Mouse (Mus musculus): ENCODE data around the gene Gm49384. TPM values are rescaled to one million over a fixed set of nuclear protein-coding genes. Genes with fewer than 3 reads are reported as not detected.

Gm49384 gene
- total RNA-seq, 2 experiments from 2014 or later, result 2.5 to 2.8 TPM

- no peak for DNase-seq
- intact Hi-C loops (cut with DNase I), result loop anchor here (10.0 kb wide), 1 partner anchor 376 kb away; the partner anchor contains the start of gene Vcpkmt
Measured at GRCm38 (mm10) chr12:69208520-69208919, 4.5 kb upstream of the Gm49384 start.

- no peak for DNase-seq
- intact Hi-C loops (cut with DNase I), result loop anchor here (10.0 kb wide), 1 partner anchor 377 kb away; the partner anchor contains the start of gene Vcpkmt
Measured at GRCm38 (mm10) chr12:69207926-69208325, 3.9 kb upstream of the Gm49384 start.

- no peak for DNase-seq
- intact Hi-C loops (cut with DNase I), result loop anchor here (10.0 kb wide), 1 partner anchor 377 kb away; the partner anchor contains the start of gene Vcpkmt
Measured at GRCm38 (mm10) chr12:69207396-69207795, 3.3 kb upstream of the Gm49384 start.

GRCm38 (mm10) chr12:69198985-69199384 is 5.1 kb downstream of the Gm49384 start:
- DNase-seq, result no peak
- intact Hi-C loops (cut with DNase I), result loop anchor here (2.0 to 5.0 kb wide), 3 partner anchors 42 to 483 kb away; partner anchors contain the start of genes Klhdc1, Klhdc2 and Sos2

- peak in 1 of 2 experiments; percentile 63 for DNase-seq
- intact Hi-C loops (cut with DNase I), result loop anchor here (2.0 to 5.0 kb wide), 3 partner anchors 43 to 484 kb away; partner anchors contain the start of genes Klhdc1, Klhdc2 and Sos2
Measured at GRCm38 (mm10) chr12:69198164-69198535, 5.9 kb downstream of the Gm49384 start, which contains the start of gene Dnaaf2. Dnaaf2 (minus strand) TSS chr12:69198429.

GRCm38 (mm10) chr12:69197378-69198163 is 6.5 kb downstream of the Gm49384 start:
- intact Hi-C loops (cut with DNase I), result loop anchor here (1.0 to 5.0 kb wide), 4 partner anchors 13 to 485 kb away; partner anchors contain the start of genes Klhdc1, Klhdc2, Mgat2 and Rpl36al
- peak; percentile 66 to 75 for DNase-seq

GRCm38 (mm10) chr12:69196444-69197377 is 7.4 kb downstream of the Gm49384 start, which contains the start of gene Gm49383:
Gm49383 (minus strand) TSS chr12:69197104.
- DNase-seq, result peak; percentile 73 to 78
- intact Hi-C loops (cut with DNase I), result loop anchor here (1.0 to 5.0 kb wide), 3 partner anchors 12 to 486 kb away; partner anchors contain the start of genes Klhdc2, Mgat2, Rpl36al and Sos2

GRCm38 (mm10) chr12:69192637-69193036 is 11.4 kb downstream of the Gm49384 start:
- intact Hi-C loops (cut with DNase I), result no loop called here
- DNase-seq, result no peak

GRCm38 (mm10) chr12:69191396-69191795 is 12.7 kb downstream of the Gm49384 start:
- no peak for DNase-seq
- intact Hi-C loops (cut with DNase I), result no loop called here

GRCm38 (mm10) chr12:69190522-69190921 is 13.5 kb downstream of the Gm49384 start:
- intact Hi-C loops (cut with DNase I), result no loop called here
- DNase-seq, result no peak

GRCm38 (mm10) chr12:69190074-69190473 is 14.0 kb downstream of the Gm49384 start:
- no peak for DNase-seq
- intact Hi-C loops (cut with DNase I), result no loop called here

- DNase-seq, result no peak
- intact Hi-C loops (cut with DNase I), result no loop called here
Measured at GRCm38 (mm10) chr12:69186811-69187471, 17.1 kb downstream of the Gm49384 start.

GRCm38 (mm10) chr12:69185371-69185770 is 18.7 kb downstream of the Gm49384 start:
- no peak for DNase-seq
- intact Hi-C loops (cut with DNase I), result no loop called here

- DNase-seq, result peak in 1 of 2 experiments; percentile 70
- intact Hi-C loops (cut with DNase I), result loop anchor here (1.0 kb wide), 1 partner anchor 13 kb away; the partner anchor contains the start of gene Gm49383
Measured at GRCm38 (mm10) chr12:69184342-69185295, 19.4 kb downstream of the Gm49384 start.

- intact Hi-C loops (cut with DNase I), result loop anchor here (1.0 kb wide), 1 partner anchor 14 kb away; the partner anchor contains the start of gene Gm49383
- DNase-seq, result peak; percentile 98 to 99
Measured at GRCm38 (mm10) chr12:69183583-69184308, 20.3 kb downstream of the Gm49384 start, which contains the start of the genes Rpl36al and Mgat2. Rpl36al (minus strand) TSS chr12:69184083. Mgat2 (plus strand) TSS chr12:69184157.

- DNase-seq, result no peak
- intact Hi-C loops (cut with DNase I), result no loop called here
Measured at GRCm38 (mm10) chr12:69181800-69182199, 22.3 kb downstream of the Gm49384 start.

- intact Hi-C loops (cut with DNase I), result no loop called here
- no peak for DNase-seq
Measured at GRCm38 (mm10) chr12:69179371-69179770, 24.7 kb downstream of the Gm49384 start.

- DNase-seq, result no peak
- intact Hi-C loops (cut with DNase I), result no loop called here
Measured at GRCm38 (mm10) chr12:69177526-69177925, 26.5 kb downstream of the Gm49384 start.

All from heart, postnatal 36 days (tissue).